Mouse (Mus musculus) 416B (cell line): ENCODE data around the gene Sdhc.
"Not testable (repeated sequence)": the region's sequence is repeated elsewhere in the genome, so short reads cannot be mapped to it uniquely, and the experiment has no call there.

ENCODE experiments used
- DNase-seq: peaks from one replicate; pipeline ENCODE4 v3.0.0; 2011; ENCODE audit warnings: low read depth

Gene Sdhc

DNA sequence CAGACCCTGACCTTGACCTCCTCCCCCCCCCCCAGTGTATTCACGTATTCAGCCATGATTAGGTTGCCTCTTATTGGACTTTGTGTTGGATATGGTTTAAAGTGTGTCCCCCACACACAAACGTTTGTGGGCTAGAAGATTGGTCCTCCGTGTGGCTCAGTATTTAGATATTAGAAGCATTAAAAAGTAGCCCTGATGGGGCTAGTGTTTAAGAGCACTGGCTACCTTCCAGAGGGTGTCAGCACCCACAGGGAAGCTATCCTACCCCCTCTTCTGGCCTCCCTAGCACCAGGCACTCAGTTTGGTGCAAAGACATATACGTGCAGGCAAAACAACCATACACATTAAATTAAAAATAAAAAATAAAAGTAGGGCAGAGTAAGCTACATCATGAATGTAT is 37.4 kb downstream of the Sdhc start:
- peak; percentile 65 for DNase-seq

DNA sequence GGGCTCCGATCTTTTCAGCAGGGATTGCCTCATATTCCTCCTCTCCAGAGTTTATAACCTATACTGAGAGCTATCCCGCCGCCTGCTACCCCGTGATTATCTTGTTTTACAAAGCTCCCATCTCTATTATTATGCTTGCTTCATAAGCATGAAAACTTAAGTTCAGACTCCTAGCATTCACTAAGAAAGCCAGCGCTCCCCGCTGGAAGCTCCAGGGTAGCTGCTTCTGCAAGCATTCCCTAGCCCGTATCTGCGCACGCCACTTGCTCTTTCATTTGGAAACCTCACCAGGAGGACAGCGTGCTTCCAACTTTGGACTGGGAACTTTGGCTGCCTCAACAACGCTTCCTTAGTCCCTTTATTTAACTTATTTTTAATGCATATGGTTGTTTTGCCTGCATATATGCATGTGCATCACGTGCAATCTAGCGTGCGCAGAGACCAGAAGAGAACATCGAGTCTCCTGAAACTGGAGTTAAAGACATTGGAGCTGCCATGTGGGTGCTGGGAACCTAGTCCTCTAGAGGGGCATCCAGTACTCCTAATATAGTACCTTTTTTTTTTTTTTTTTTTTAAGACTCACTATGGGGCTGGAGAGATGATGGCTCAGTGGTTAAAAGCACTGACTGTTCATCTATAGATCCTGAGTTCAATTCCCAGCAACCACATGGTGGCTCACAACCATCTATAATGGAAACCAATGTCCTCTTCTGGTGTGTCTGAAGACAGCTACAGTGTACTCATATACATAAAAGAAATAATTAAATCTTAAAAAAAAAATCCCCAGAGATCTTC is 38.4 kb downstream of the Sdhc start:
- peak; percentile 81 for DNase-seq

DNA sequence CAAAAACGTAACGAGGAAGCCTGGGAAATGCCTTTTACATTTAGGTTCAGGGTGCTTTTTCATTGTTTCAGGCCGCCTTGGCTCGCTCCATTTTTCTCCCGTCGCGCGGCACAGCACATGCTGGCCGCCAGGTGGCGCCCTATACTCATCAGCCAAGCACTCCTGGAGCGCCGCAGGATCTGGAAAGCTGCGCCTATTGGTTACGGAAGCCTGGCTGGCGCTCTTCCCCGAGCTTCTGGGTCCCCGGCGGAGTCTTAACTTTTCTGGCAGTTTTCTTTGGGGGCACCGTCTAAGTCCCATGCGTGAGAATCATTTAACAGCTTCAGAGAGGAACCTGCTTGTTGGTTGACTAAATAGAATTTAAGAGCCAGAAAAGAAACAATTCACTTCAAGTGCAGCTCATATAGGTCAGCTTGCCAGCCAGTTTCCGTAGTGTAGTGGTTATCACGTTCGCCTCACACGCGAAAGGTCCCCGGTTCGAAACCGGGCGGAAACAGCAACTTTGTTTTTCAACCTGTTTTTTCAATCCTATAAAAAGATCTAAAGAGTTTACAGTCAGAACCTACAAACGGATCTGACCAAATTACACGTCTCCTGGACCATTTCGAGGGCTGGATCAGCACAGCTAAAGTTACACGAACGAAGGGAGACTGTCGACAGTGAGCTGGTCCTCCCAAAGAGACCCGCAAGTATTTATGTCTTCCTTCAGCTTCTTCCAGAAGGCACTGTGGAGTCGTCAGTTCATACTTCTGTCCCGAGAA is 39.2 kb downstream of the Sdhc start:
- peak; percentile 97 for DNase-seq

DNA sequence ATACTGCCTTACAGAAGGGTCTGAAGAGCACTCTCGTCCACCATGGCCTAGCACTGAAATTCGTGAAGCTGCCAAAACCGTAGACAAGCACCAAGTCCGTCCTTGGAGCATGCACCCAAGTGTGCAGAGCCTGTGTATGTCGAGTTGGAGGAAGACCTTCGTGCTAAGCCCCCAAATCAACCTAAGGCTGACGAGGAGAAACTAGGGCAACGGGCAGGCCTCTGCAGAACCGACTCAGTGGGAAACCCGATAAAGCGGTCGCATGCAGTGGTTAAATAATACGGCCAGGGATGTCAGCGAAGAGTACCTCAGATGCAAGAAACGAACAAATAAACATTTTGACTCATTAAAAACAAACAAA is 39.8 kb downstream of the Sdhc start:
- no peak for DNase-seq

DNA sequence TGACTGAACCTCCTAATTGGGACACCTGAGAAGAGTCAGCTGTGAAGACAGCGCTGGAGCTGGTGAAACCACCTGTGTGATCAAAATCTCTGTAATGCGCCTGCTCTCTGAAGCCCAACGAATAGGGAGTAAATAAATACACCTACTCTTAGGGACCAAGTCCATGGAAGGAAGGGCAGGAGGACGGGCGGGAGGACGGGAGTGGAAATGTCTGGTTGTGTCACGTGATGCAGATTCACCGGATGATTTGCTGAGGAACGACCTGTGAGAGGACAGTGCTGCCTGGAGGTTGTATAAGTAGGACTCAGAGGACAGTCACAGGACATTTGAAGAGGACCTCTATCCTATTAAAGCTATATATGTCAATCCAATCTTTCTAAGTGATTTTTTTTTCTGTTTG is 40.8 kb downstream of the Sdhc start:
- DNase-seq, result no peak

DNA sequence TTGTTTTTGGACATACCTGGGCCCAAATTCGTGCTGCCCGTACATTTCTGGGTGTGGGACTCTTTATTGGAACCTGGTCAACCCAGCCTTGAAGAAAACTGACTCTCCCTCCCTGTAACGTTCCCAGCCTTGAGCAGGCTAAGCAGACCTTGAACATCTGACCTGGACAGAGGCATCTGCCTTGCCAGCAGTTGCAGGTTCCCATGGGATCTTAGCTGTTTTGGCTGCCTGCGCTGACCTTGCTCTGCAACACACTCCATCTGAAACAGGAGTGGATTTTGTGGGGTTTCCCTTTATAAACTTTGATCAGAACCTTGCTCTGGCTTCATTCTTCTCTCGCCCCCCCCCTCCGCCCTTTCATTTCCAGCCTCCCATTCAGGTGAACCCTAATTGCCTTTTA is 45.2 kb downstream of the Sdhc start:
- no peak for DNase-seq

DNA sequence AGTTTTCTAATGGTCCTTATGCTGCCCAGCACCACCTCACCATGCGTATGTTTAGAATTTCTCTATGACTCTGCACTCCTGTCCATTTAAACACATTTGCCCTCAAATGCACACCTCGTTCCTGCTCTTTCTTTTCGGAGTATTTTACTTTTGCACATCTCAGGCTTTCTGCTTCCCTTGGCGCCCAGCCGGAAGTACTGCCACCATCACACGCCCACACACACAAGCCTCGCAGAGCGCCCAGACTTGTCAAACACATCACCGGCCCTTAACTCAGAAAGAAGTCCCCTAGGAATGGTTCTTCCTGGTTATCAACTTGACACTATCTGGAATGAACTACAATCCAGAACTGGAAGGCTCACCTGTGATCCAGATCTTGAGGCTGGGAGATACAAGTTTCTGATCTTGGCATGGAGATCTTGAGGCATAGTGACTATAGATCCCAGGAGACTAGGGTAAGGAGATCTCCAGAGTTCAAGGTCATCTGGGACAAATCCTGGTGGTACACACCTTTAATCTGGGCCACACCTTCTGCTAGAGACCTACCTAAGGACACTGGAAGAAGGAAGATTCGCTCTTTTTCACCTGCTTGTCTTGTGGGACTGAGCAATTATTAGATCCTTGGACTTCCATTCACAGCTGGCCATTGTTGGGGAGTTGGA is 47.1 kb downstream of the Sdhc start:
- DNase-seq, result peak; percentile 91

DNA sequence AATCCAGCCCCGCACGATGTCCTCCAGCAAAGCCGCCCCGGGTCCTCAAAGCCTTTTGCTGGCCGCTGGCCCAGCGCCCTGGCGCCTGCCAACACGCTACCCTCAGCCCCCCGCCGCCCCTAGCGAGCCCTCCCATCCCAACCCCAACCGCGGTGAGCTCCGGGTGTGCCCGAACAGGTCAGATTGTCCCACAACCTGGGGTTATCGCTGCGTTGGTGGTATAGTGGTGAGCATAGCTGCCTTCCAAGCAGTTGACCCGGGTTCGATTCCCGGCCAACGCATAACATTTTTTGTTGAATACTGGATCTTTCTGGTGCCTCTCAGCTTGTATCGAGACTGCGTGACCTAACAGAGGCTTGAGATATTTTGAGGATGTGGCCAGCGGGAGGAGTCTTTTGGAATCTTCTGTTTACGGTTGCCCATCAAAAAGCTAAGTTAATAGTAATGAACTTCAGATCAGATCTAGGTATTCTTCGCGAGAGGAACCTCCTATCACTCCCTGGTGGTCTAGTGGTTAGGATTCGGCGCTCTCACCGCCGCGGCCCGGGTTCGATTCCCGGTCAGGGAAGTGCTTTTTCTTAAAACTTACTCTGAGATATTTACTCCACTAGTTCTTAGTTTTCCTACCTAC is 47.7 kb downstream of the Sdhc start:
- peak; percentile 95 for DNase-seq

DNA sequence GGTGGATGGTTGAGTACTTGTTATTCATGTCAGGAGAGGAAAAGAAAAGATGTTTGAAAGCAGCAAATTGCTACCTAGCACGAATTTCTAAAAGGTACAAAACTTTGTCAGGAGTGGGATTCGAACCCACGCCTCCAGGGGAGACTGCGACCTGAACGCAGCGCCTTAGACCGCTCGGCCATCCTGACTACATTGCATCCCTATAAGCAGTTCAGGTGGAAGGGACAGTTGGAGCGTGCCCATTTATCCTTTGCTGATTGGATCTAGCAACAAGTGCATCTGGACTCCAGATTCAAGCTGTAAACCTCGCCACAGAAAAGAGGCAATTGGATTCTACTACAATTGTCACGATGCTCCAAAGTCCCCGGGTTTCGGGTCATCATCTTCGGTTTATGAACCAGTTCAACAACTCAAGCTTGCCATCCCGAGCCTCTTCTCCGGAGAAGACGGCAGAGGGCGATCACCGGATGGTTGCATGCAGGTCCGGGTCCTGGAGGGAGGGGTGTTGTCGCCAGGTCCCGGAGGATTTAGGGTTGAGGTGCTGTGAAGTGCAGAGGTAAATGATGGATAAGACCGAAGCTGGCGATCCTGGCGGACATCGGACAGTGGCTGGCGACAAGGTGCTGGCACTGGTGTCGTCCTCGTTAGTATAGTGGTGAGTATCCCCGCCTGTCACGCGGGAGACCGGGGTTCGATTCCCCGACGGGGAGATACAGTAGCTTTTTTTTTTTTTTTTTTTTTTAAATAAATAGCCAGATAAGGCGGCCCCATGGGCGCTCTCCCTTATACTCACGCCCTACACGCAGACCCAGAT is 48.5 kb downstream of the Sdhc start:
- DNase-seq, result peak; percentile 91

DNA sequence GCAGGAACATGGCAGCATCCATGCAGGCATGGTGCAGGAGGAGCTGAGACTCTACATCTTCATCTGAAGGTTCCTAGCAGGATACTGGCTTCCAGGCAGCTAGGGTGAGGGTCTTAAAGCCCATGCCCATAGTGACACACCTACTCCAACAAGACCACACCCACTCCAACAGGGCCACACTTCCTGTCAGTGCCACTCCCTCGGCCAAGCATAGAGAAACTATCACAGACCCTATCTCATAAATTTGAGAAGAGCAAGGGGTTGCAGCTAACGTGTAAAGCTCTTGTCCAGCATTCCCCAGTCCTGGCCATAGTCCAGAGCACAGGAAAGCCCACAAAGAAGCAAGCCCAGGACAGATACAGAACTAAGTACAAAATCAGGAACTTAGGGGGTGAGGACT is 49.4 kb downstream of the Sdhc start:
- no peak for DNase-seq

DNA sequence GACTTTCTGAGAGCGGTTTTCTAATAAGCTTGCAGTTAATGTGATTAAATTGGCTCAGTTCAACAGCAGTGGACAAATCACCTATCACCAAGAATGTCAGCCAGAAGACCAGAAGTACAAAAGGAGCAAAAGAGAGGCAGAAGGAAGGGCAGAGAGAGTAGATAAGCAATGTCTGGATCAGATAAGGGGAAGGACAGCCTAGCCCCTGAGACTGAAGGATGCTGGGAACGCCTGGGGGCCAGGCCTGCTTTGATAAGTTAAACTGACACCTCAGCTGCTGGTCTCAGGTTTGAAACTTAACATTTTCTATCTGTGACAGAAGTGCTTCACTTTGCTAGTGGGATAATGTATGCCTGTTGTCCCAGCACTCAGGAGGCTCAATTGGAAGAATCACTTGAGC is 52.8 kb downstream of the Sdhc start:
- DNase-seq, result peak; percentile 79

DNA sequence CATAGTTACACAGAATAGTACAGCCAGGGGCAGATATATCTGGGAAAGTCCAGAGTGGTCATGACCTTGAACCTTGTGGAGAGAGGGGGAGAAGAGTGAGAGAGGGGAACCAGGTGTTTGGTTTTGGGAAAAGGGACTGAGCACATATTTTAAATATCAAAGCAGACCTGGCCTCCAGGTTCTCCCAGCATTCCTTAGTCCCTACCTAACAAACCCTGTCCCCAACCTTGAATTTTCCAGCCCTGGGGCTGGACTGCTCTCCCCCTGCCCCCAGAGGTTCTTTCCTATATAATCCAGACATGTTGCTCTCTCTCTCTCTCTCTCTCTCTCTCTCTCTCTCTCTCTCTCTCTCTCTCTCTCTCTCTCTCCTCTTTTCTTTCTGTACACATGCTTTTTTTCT is 53.3 kb downstream of the Sdhc start:
- DNase-seq, result no peak

DNA sequence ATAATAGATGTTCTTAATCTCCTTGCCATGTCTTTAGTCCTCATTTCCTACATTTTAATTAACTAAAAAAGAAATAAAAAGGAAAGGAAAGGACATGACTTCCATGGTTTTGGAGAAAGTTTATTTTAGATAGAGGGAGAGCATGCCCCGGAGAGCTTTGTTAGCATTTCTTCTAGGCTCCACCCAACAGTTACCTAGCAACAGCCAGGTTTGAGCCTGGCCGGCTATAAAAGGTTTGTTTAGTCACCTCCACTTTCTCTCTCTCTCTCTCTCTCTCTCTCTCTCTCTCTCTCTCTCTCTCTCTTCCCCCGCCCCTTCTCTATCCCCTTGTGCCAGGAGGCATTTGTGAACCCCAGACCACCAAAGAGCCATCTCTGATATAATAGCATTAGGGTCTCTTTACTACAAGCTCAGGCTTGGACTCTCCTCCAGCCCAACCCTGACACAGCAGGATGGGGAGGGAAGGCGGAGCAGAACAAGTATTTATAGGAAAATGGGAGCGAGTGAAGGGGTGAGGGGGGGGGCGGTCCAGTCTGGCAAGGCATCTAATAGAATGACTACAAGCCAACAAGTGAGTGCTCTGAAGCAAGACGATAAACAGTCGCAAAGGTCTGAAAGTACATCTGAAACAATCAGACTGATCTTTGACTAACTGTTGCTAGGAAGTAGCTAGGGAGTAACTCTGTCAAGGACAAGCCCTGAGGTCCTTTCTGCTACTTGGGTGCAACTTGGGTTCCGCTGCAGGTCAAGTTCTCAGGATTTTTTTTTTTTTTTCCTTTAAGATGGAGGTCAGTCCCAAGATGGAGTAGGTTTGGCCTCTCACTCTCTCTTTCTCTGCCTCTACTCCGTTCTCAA is 54.1 kb downstream of the Sdhc start:
- no peak for DNase-seq

DNA sequence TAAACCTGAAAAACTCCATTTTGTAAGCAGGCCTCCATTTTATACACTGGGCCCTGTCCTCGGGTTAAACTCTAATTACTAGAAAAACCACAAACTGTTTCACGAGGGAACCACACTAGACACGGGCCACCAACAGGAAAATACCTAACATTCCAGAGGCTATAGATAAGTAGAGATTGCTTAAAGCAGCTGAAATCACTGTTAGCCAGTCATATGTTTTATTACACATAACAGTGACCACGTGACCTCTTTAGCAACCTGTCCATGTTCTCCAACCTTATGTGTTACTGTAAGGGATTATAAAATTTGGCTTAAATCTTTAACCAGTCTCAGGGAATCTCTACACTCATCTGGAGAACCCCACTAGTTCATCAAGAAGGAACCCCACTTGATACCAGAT is 56.0 kb downstream of the Sdhc start:
- peak; percentile 34 for DNase-seq

DNA sequence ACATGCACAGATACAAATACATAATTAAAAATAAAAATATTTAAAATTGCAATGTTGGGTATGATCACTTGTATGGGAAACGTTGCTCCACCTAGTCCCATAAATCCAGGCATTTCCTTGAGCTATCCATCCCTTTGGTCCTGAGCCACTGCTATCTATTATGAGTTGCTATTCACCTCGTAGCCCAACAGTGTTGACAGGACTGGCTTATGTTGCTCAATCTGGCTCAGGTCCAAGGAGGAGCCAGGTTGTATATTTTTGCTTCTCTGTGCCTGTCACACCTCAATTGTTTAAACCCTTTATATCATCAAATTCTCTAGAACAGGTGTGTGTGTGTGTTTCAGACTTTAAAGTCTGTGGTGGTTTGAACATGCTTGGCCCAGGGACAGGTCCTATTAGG is 59.6 kb downstream of the Sdhc start:
- DNase-seq, result no peak

DNA sequence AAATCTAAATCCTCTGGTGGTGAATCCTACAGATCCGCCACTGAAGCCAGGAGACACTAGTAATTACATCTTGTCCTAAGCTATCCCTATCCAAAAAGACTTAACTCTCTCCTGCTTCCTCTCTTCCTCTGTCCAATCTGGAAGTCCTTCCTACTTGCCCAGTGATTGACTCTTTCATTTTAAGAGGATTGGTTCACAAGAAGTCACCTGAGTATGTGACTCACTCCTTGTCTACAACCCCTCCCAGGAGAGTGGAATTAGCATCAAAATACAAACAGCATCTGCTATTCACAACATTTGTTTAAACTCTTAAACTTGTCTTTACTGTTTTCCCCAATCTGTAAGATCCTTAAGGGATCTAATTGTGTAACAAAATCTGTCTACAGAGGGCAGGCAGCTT is 60.5 kb downstream of the Sdhc start:
- no peak for DNase-seq

DNA sequence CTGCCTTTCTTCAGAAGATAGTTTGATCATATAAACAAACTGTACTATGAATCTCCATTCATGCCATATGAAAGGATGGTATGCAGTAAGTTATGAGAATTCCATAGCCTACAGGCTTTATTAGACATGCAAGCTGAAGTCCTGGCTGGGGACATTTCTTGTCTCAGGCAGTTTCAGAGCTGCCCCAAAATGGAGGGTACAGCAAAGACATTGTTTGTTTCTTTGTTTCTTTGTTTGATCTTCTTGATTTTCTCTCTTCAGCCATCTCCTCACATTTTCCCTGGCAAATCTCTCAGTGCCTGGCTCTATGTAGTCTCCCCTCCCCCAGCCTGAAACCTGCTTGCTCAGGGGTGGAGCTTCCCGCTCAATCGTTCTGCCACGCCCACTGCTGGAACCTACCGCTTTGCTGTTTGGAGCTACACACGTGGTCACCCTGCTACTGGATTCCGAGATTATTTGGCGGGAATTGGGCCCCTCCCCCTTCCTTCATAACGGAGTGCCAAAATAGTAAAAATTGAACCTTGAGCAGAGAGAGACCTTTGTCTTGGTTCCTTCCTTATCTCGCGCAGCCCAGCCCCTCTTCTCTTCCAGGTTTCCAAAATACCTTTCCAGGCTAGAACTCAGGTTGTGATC is 62.0 kb downstream of the Sdhc start:
- DNase-seq, result not testable (repeated sequence)

DNA sequence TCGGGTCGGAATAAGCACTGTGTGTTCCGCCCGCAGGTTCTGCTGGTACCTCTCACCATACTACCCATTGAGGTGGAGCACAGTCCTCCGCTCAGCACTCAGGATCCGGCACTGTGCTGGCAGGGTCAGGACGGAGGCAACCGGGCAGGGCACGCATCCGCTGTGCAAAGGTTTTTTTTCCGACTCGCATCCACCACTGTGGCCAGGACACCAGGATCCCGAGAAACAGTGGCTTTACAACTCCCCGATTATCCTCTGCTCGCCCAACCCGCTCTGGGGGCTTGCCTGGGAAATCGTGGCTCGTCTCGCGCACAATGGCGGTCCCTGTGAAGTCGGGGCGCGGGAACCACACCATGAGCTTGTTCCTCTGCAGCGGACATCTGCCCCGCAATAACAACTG is 64.7 kb downstream of the Sdhc start:
- no peak for DNase-seq

DNA sequence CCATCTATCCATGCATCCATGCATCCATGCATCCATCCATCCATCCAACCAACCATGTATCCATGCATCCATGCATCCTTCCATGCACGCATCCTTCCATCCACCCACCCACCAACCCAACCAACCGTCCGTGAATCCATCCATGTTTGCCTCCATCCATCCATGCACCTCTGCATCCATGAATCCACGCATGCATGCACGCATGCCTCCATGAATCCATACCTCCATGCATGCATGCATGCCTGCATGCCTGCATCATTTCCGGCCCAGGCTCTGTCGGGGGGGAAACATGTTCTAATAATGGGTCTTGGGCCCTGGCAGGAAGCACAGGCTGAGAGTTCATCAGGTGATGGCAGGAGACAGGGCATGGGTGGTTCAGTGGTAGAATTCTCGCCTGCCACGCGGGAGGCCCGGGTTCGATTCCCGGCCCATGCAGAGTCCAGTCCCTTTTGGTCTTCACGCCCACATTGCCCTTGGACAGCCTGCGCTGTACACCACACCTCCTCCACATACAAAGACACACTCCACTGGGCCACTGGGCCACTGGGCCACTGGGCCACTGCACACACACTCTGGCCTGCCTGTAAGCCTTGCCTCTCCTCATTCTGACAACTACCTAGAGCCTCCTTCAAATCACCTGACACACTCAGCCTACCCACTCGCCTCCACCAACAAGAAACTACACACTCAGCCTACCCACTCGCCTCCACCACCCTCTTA is 68.7 kb downstream of the Sdhc start:
- not testable (repeated sequence) for DNase-seq

DNA sequence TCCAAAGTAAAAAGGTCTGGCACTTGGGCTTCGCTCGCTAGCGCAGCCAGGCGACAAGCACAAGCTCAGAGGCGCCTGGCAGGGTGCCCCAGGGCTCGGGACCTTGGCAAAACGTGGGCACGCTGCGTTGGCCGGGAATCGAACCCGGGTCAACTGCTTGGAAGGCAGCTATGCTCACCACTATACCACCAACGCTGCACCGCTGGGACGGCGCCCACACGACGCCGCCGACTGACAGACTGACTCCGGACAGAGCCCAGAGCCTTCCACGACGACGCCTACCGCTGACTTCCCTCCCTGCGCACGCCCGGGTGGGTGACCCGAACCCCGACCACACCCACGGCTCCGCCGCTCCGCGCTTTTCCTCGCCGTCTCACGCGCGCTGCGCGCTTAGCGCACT is 70.6 kb downstream of the Sdhc start:
- not testable (repeated sequence) for DNase-seq
